Mouse (Mus musculus): ENCODE data around the gene Adgrg5. TPM values are rescaled to one million over a fixed set of nuclear protein-coding genes. Genes with fewer than 3 reads are reported as not detected.
A peak's percentile ranks its signal among the peaks of the same experiment; 100 is the strongest.

The Adgrg5 gene
- not detected for total RNA-seq (2021)

DNA sequence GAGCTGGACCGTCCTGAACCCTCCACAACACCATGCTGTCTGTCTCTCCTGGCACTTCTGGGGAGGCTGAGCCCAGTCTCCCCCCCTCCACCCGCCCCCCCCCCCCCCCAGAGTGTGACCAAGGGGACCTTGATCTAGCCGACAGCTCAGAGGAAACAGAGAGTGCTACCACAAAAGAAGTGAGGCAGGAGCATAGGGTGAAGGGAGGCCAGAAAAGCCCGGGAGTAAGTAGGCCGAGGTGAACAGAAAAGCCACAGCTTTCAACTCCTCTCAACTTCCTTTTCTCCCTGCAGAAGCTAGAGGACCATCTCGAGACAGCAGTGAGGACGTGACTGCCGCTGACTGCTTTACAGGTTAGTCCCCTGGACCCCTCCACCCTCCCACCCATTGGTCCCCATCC lies at the start of gene Adgrg5:
TSS of gene Adgrg5 (plus strand) at position 290 of the 400 bp plus-strand sequence.
- DNase-seq, result no peak

DNA sequence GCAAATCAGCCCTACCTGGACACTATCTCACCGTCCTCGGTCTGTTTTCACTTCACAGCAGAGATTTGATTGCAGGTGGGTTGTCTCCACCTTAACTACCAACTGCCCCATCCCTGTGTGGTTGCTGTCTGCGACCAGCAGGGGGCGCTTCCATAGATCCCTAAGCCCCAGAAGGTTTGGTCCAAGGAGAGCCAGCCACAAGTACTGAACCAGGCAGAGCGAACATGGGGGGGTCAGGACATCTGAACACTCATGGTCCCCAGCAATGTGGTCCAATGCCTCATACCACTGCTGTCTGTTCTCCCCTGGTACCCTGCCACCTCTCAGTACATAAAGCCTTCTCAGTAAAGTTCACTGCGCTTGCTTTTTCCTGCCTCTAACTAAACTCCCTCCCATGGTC lies 49.1 kb upstream of the Adgrg5 start:
- DNase-seq, result peak in 1 of 2 experiments; percentile 63

- no peak for DNase-seq
These were observed 48.2 kb upstream of the Adgrg5 start for GRCm38 (mm10) chr8:94875096-94875870.

DNA sequence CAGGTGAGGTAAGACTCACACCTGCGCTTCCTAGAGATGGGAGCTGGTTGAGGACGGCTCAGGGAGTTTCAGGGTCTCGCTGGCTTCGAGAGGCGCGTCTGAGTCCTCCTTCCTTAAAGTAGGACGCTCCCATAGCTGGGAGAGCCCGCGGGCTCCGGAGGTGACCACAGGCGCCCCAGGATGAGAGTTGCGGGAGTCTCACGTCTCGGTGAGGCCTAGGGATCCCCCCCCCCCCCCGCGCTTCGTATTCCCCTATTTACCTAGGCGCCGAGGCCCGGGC lies 47.7 kb upstream of the Adgrg5 start:
- no peak for DNase-seq

GRCm38 (mm10) chr8:94876197-94876730 lies 47.2 kb upstream of the Adgrg5 start, which contains the start of gene Dok4:
Gene Dok4, minus strand, starts transcription at chr8:94876330.
- DNase-seq, result peak; percentile 54 to 66

DNA sequence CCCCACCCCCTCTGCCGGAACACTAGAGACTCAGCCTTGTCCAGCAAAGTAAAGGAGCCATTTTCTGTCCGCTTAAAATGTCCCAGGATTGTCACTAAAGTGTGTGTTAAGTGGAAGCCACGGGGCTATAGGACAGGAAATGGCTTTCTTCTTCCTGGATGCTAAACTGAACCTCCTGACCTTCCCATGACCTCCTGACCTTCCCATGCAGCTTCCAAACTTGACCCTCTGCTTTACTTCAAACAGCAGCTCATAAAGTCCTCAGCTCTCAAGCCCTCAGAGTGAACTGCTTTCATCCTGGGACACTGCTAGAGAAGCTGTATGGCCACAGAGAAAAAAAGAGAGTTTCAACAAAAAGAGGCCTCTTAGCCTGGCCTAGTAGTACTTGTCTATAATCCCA lies 46.7 kb upstream of the Adgrg5 start:
- DNase-seq, result no peak

DNA sequence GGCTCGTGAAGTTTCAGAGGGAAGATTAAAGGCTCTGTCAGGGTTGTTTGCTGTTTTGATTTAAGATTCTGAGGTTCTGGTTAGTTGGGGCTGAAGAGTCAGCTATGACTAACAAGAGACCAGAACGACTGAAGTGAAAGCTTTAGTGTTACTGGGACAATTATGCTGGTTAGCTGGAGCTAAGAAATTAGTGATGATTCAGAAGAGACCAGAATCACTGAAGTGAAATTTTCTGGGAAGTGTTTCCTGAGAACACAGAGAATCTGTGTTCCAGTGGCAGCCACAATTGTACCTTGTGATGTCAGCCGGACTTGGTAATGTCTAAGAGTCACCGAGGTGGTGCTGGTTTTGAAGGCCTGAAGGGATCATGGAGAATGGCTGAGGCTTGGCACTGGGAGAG lies 42.8 kb upstream of the Adgrg5 start:
- no peak for DNase-seq

GRCm38 (mm10) chr8:94888383-94889036 lies 35.0 kb upstream of the Adgrg5 start:
- no peak for DNase-seq

DNA sequence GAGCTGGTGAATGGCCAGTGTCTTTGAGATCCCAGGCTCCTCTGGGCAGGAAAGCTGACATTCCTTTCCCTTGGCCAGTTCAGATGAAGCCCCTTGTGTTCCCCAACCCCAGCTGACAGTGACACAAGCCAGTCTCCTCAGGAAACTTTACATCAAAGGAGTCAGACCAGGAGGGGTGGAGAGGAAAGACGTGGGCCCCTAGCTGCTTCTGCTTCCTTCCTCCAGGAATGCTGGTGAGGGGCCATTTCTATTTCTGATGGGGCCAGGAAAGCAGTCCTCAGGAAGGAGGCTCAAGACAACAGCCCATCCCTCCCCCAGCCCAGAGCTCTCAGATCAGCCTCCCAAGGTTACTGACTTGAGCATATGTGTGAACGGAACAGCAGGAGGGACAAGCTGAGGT lies 30.6 kb upstream of the Adgrg5 start:
- DNase-seq, result no peak

DNA sequence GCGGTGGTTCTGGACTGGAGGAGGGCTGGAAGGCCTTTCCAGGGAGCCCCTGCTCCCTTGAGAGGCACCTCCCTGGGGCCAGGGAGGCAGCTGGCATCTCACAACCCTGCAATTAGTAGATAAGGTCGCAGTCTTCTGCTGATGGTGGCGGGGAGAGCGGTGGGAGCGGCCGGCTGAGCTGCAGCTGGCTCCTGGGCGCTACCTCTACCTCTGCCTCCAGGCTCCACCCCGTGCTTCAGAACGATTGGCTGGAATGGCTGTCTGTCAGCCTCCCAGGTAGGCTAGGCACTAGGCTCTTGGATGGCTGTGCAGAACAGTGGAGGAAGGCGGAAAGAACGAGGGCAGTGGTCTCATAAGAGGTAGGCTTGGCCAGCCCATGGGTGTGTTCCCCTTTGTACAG lies 24.2 kb upstream of the Adgrg5 start:
- DNase-seq, result no peak

GRCm38 (mm10) chr8:94900617-94901016 lies 22.9 kb upstream of the Adgrg5 start:
- DNase-seq, result no peak

- no peak for DNase-seq
These were observed 22.5 kb upstream of the Adgrg5 start for GRCm38 (mm10) chr8:94901031-94901430.

GRCm38 (mm10) chr8:94903709-94904108 lies 19.8 kb upstream of the Adgrg5 start:
- no peak for DNase-seq

GRCm38 (mm10) chr8:94904450-94905175 lies 18.9 kb upstream of the Adgrg5 start:
- DNase-seq, result peak in 1 of 2 experiments; percentile 43

DNA sequence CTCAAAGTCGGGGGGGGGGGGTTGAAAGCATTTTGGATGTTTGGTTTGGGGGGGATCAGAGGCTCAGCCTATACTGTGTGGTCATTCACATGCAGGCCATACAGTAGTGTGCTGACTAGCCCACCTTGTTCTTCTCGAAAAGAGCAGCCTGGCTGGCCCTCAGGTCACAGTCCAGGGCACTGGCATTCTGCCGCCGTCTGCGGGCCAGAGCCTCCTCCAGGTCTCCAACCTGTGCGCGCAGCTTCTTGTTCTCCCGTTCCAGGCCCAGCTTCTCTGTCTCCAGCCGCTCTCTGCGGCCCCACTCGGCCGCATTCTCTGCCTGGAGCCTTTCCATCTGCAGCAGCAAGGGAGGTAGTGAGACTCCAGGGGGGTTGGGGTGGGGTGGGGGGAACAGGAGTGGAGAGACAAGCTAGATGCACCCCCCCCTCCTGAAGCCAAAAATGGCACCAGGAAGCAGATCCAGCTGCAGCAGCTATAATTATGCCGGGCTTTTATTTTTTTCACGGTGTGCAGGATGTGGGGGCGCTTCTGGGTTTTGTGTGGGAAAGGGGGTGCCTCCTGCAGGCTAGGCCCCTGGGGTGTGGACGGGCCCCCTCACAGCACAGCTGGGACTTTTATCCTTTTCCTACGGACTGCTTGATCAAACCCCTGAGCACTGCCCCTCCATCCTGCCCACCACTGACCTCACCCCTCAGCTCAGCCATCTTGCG lies 15.7 kb upstream of the Adgrg5 start:
- no peak for DNase-seq

DNA sequence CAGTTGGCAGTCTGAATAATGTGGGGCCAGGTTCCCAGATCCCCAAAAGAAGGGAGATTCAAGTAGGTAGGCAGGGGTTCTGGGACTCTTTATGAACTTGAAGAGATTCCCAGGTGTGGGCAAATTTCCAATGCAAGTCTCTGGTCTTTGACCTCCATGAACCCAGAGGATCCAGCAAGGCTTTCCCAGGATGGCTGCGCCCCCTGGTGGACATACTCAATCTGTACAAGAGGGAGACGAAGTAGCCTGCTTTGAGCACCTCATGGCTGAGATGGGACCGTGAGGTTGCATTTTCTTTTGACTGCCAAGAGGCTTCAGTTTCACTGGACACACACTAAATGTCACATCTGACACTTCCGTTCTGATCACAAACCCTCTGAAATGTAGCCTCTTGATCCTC lies 14.6 kb upstream of the Adgrg5 start:
- DNase-seq, result peak; percentile 61

DNA sequence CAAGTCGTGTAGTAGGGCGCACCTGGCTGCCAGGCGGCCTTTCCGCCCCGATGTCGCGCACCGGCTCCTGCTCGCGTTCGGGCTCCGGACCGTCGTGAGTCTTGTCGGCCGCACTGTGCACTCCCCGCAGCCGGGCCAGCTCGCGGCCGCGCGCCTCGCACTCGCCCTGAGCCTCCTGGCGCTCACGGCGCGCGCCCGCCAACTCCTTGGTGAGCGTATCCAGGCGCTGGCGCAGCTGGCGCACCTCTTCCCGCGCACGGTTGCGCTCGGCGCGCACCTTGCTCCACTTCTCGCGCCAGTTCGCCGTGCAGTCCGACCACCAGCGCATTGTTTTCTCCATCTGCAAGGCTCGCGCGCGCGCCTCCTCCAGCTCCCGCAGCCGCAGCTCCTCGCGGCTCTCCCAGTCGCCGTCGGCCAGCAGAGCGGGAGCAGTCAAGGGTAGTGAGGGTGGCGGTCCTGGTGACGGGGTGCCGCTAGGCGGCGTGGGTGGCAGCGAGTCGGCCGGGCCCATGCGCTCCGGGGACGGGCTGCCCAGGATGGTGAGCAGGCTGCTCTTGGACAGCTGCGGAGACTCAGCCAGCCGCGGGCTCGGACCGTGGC lies 10.3 kb upstream of the Adgrg5 start:
- DNase-seq, result peak; percentile 40 to 46

GRCm38 (mm10) chr8:94914256-94914655 lies 9.2 kb upstream of the Adgrg5 start:
- DNase-seq, result no peak

DNA sequence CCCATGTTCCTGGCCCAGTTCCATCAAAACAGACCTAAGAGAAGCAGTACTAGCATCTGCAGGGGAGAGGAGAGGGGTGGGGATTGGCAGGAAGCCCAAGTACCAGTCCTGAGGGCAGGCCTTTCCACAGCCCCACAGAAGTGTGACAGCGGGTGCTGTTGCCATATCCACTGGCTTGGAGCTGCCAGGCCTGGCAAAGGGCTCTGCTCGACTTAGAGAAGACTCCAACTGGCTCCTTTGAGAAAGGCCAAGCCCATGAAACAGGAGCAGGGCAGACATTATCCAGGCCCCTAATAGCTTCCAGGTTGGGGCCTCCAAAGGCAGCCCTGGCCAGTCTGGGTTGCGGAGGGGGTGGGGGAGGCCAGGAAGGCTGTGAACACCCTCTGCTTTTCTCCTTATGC lies 8.8 kb upstream of the Adgrg5 start:
- no peak for DNase-seq

- DNase-seq, result no peak
These were observed 7.1 kb upstream of the Adgrg5 start for GRCm38 (mm10) chr8:94916311-94916959.

GRCm38 (mm10) chr8:94916960-94917324 lies 6.6 kb upstream of the Adgrg5 start:
- no peak for DNase-seq

DNA sequence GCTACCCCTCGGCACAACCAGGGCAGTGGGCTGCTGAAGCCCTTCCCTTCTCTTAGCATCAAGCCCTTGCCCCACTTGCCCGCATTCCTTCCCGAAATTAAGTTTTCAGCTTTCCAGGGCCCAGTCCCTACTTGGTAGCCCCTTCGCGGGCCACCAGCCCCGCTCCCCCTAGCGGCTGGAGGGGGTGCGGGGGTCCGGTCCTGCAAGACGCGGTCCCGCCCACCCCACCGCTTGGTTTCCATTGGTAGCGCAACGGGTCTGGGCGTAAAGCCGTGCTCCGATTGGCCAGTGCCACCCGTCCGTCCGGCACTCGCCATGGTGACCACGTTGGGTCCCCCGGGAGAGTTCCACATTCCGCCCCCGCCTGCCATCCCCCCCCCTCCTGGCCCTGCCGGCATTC lies 6.1 kb upstream of the Adgrg5 start:
- DNase-seq, result peak; percentile 71 to 78
